Mouse (Mus musculus) lung, embryonic 16.5 days (tissue): ENCODE results near the gene Vpreb3. TPM values are rescaled to one million over a fixed set of nuclear protein-coding genes. Genes with fewer than 3 reads are reported as not detected.
A peak's percentile ranks its signal among the peaks of the same experiment; 100 is the strongest.

Experiments used
- ATAC-seq: fragments of 200-750 bp; cut with Nextera tagmentation; 2 replicates; pipeline ENCODE4 v1.8.0; 2017; ENCODE audit warnings: low read depth, mild to moderate bottlenecking, moderate library complexity
- H3K27ac ChIP-seq: fragments of 300-500 bp; sonication (generic); 2 replicates; pipeline ENCODE4 v1.5.1; 2014; ENCODE audit warnings: mild to moderate bottlenecking, control low read depth, low read length
- H3K27me3 ChIP-seq: fragments of 300-500 bp; sonication (generic); 2 replicates; pipeline ENCODE4 v1.6.1; 2014; ENCODE audit warnings: low read depth, low read length, mixed read lengths; ENCODE audit not compliant: control insufficient read depth, insufficient read depth
- H3K36me3 ChIP-seq: fragments of 300-500 bp; sonication (generic); 2 replicates; pipeline ENCODE4 v1.6.1; 2014; ENCODE audit warnings: low read length; ENCODE audit not compliant: control insufficient read depth, insufficient read depth
- H3K4me1 ChIP-seq: fragments of 300-500 bp; sonication (generic); replicated peaks from 2 replicates; pipeline ENCODE4 v1.6.1; 2014; ENCODE audit warnings: low read length, mixed read lengths; ENCODE audit not compliant: control insufficient read depth, insufficient read depth
- H3K4me2 ChIP-seq: fragments of 300-500 bp; sonication (generic); 2 replicates; pipeline ENCODE4 v1.6.1; 2014; ENCODE audit warnings: low read depth, low read length, control low read depth
- H3K4me3 ChIP-seq: fragments of 300-500 bp; sonication (generic); 2 replicates; pipeline ENCODE4 v1.5.1; 2014; ENCODE audit warnings: mild to moderate bottlenecking, low read length, control low read depth
- H3K9ac ChIP-seq: fragments of 300-500 bp; sonication (generic); 2 replicates; pipeline ENCODE4 v1.6.1; 2014; ENCODE audit warnings: low read length, control low read depth
- H3K9me3 ChIP-seq: fragments of 300-500 bp; sonication (generic); 2 replicates; pipeline ENCODE4 v1.6.1; 2016; ENCODE audit warnings: low read length; ENCODE audit not compliant: control insufficient read depth
- WGBS: fragments of 180-500 bp; shearing (Covaris S2); extraction: QIAGEN DNeasy Blood & Tissue Kit; methylation state at CpG from one replicate; pipeline ENCODE4 v1.1.7; 2014; 5-methylcytosine and 5-hydroxymethylcytosine counted together
- polyA plus RNA-seq: library from polyadenylated mRNA; unstranded; fragments of >200 nt; fragmentation: Nextera tagmentation; extraction: Ambion mirVana; gene quantifications from 2 replicates; pipeline ENCODE4 v1.2.1, GENCODE M21; 2015

Gene Vpreb3
- polyA plus RNA-seq, 1 experiment from 2014 or later = 0.60 TPM

DNA sequence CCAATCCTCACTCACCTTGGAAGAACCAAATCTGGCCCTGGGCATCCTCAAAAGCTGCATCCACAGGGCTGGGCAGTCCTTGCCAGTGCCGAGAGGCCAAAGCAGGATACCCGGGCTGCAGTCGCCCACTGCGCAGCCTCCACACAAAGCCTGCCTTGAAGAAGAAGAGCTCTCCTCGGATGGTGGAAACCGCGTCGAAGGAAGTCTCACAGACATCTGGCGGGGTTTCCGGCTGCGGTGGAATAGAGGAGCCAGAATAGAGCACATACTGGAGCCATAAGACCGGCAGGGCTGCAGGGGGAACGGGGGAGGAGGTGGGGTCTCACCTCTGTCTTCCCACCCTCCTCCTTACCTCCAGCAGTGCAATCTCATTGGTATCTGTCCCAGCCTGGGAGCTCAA lies 16.5 kb upstream of the Vpreb3 start:
- Histone ChIP-seq H3K4me2 (no peak overlapping the region), H3K9me3 (no peaks in the 10 kb centered on the region), H3K27me3 (0 out of 2 replicates have a peak, but pooled peaks cover 2% of the 10 kb centered on the region), H3K4me3 (no peak overlapping the region), H3K9ac (no peak overlapping the region), H3K4me1 (peaks cover 21% of the 10 kb centered on the region), H3K36me3 (peaks cover 8% of the 10 kb centered on the region; the same call in 1 of the 2 replicates), H3K27ac (no peak overlapping the region)
- 74% methylated on average over 13 of the region's 13 CpGs for WGBS
- ATAC-seq = no peak

DNA sequence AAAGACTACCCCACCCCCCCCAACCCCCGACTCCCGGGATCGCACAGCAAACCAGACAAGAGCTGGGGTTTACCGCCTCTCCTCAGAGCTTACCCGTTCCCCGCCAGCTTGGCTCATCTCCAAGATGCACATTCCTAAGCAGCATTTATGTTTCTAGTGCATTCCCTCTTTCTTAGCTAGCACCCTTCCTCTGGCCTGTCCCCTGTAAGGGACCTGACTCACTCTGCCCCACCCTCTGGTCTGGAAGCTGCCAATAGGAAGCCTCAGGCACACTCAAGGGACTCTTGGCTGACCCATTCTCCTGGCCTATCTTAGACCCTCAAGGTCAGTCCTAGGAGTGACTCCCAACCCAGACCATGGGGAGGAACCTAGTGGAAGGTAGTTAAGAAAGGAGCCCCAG lies 12.6 kb upstream of the Vpreb3 start:
- H3K27ac ChIP-seq = peak overlapping the region; percentile 47; the same call in 1 of the 2 replicates
- H3K9ac ChIP-seq = no peak overlapping the region; the same call in 1 of the 2 replicates
- H3K4me3 ChIP-seq = peak overlapping the region; percentile 64
- H3K9me3 ChIP-seq = no peaks in the 10 kb centered on the region
- WGBS = 8% methylated on average over 6 of the region's 6 CpGs
- peaks cover 29% of the 10 kb centered on the region for H3K4me1 ChIP-seq
- H3K4me2 ChIP-seq = peak overlapping the region; percentile 96
- ATAC-seq = peak; percentile 67
- H3K36me3 ChIP-seq = peaks cover 4% of the 10 kb centered on the region; the same call in 1 of the 2 replicates
- H3K27me3 ChIP-seq = 0 out of 2 replicates have a peak, but pooled peaks cover 4% of the 10 kb centered on the region

DNA sequence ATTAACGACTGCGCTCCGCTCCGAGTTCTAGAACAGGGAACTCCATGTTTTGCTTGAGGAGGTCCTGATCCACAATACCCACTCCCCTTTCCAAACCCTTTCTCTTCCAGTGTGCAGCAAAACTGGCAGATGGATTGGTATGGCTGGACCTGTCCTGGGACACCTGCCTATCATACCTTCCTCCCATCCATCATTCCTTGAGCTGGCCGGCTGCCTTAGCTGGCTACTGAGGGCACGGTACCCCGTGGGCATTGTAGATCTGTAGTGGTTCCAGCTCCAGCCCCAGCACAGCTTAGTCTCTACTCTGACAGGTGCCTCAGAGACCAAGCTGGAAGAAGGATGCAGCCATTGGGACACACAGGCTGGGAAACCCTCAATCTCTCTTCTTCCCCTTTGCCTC lies 11.5 kb upstream of the Vpreb3 start:
- WGBS = 16% methylated on average over 7 of the region's 7 CpGs

DNA sequence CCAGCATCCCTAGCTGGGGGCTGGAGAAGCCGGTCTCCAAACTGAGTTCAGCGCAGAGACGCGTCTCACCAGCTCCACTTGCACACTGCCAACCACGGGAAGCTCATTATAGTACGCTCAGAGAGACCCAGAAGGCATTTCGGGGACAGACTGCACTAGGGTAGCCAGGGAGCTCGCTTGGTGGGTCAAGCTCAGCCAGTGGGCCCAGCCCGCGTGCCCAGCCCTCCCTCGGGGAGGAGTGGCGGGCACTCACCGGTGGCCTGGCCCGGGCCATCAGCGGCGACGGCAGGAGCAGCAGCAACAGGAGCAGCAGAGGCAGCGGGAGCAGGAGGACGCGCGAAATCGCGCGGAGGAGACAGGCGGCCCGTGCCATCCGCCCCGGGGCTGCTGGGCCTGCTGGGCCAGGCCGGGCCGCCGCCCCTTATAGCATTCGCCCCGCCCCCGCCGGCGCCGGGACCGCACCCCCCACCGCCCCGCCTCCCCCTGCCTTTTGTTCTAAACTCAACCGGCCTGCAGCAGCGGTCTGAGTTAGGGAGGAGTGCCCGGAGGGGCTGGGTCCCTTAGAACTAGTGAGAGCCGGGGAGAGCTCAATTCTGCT lies 10.7 kb upstream of the Vpreb3 start:
- under 1% methylated on average over 35 of the region's 44 CpGs for WGBS
- Histone ChIP-seq H3K27ac (peak overlapping the region; percentile 84), H3K27me3 (peaks cover 14% of the 10 kb centered on the region), H3K4me1 (peaks cover 31% of the 10 kb centered on the region), H3K4me2 (peak overlapping the region; percentile 96), H3K9me3 (no peaks in the 10 kb centered on the region), H3K9ac (peak overlapping the region; percentile 85), H3K36me3 (0 out of 2 replicates have a peak, but pooled peaks cover 2% of the 10 kb centered on the region), H3K4me3 (peak overlapping the region; percentile 64)
- peak; percentile 79 for ATAC-seq

More for the DNA sequence above, 11.5 kb upstream of the Vpreb3 start:
- Histone ChIP-seq H3K9ac (peak overlapping the region; percentile 85), H3K27me3 (peaks cover 9% of the 10 kb centered on the region), H3K4me3 (peak overlapping the region; percentile 64), H3K36me3 (0 out of 2 replicates have a peak, but pooled peaks cover 4% of the 10 kb centered on the region), H3K9me3 (no peaks in the 10 kb centered on the region), H3K4me1 (peaks cover 31% of the 10 kb centered on the region), H3K27ac (peak overlapping the region; percentile 84), H3K4me2 (peak overlapping the region; percentile 96)
- no peak for ATAC-seq

DNA sequence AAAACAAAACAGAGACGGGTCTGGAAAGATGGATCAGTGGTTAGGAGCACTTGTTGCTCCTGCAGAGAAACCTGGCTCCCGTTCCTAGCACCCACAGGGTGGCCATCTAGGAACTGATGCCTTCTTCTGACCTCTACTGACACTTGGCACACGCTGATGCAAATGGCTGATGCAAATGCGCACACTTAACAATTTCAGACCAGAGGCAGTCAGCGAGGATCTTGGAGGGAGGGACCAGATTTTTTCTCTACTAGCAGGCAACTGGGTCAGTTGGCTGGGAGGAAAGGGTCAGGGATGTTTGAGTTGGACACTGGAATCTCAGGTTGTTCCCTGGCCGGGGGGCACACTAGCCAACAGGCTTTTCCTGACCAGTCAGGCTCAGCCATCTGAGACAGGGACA lies 10.0 kb upstream of the Vpreb3 start, which contains the start of gene Chchd10:
TSS of gene Chchd10 (plus strand) at position 240 of the 400 bp plus-strand sequence.
- 0 out of 2 replicates have a peak, but pooled peaks cover under 1% of the 10 kb centered on the region for H3K36me3 ChIP-seq
- 34% methylated on average over 6 of the region's 6 CpGs for WGBS

DNA sequence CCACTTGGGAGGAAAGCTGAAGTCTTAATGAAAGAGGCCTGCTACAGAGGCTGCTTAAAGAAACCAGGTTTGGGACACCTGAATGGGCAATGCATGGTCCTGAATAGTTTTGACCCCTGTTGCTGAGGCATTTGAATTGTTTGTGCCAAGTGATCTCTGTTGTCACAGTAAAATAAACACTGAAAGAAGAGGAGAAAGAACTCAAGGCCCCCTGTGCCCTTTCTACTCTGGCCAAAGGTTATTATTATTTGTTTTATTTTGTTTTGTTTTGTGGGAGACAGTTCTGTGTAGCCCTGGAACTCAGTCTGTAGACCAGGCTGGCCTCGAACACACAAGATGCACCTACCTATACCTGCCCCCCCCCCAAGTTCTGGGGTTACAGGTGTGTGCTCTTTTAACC lies 7.9 kb upstream of the Vpreb3 start:
- peaks cover 14% of the 10 kb centered on the region for H3K27me3 ChIP-seq
- no peaks in the 10 kb centered on the region for H3K36me3 ChIP-seq
- no peak overlapping the region for H3K9ac ChIP-seq
- H3K4me3 ChIP-seq = peak overlapping the region; percentile 56; the same call in 1 of the 2 replicates
- 36% methylated on average over 1 of the region's 1 CpGs for WGBS
- H3K9me3 ChIP-seq = no peaks in the 10 kb centered on the region
- H3K27ac ChIP-seq = no peak overlapping the region
- ATAC-seq = no peak
- peaks cover 31% of the 10 kb centered on the region for H3K4me1 ChIP-seq
- H3K4me2 ChIP-seq = no peak overlapping the region

More for the DNA sequence above, 10.0 kb upstream of the Vpreb3 start, which contains the start of gene Chchd10:
- no peak for ATAC-seq
- no peaks in the 10 kb centered on the region for H3K9me3 ChIP-seq
- peaks cover 14% of the 10 kb centered on the region for H3K27me3 ChIP-seq
- H3K27ac ChIP-seq = peak within 1 kb of the TSS; percentile 84
- H3K4me2 ChIP-seq = peak within 1 kb of the TSS; percentile 96
- H3K4me1 ChIP-seq = peaks cover 31% of the 10 kb centered on the region
- H3K9ac ChIP-seq = peak within 1 kb of the TSS; percentile 85
- peak within 1 kb of the TSS; percentile 64 for H3K4me3 ChIP-seq

DNA sequence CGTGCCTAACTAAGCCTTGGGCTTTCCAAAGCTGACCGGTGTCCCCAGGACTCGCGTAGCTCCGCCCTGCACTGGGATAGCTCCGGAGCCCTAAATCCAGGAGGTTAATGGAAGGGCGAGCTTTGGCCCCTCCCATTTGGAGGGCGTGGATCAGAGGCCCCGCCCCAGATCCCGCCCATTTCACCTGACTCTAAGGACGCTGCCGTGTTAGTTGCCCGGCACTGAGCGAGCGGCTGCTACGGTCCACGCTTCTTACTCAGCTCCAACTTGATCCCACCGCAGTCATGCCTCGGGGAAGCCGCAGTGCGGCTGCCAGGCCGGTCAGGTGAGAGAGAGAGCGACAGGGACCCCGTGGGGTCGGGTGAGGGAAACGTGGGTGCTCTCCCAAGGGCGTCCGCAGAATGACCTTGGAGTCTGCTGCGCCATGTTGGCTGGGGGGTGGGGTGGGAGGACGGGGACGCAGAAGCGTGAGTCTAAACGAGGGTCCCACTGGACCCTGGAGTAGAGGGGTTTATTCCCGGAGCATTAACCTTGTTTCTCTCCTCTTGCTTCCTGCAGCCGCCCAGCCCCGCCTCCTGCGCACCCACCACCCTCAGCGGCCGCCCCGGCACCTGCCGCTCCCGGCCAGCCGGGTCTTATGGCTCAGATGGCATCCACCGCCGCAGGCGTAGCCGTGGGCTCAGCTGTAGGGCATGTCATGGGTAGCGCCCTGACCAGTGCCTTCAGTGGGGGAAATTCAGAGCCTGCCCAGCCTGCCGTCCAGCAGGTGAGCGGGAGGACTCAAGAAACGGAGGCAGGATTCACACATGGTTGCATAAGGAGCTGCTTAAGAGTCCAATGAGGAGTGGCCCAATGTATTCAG lies 6.9 kb upstream of the Vpreb3 start, which contains the start of gene Mmp11:
TSS of gene Mmp11 (minus strand) at position 817 of the 862 bp plus-strand sequence.
- Histone ChIP-seq H3K9me3 (no peaks in the 10 kb centered on the region), H3K27me3 (peaks cover 14% of the 10 kb centered on the region), H3K4me1 (peaks cover 22% of the 10 kb centered on the region), H3K27ac (no peak within 1 kb of the TSS), H3K36me3 (no peaks in the 10 kb centered on the region), H3K9ac (peak within 1 kb of the TSS; percentile 57), H3K4me3 (peak within 1 kb of the TSS; percentile 56), H3K4me2 (peak within 1 kb of the TSS; percentile 64)
- WGBS = 2% methylated on average over 51 of the region's 51 CpGs
- peak; percentile 69 for ATAC-seq

DNA sequence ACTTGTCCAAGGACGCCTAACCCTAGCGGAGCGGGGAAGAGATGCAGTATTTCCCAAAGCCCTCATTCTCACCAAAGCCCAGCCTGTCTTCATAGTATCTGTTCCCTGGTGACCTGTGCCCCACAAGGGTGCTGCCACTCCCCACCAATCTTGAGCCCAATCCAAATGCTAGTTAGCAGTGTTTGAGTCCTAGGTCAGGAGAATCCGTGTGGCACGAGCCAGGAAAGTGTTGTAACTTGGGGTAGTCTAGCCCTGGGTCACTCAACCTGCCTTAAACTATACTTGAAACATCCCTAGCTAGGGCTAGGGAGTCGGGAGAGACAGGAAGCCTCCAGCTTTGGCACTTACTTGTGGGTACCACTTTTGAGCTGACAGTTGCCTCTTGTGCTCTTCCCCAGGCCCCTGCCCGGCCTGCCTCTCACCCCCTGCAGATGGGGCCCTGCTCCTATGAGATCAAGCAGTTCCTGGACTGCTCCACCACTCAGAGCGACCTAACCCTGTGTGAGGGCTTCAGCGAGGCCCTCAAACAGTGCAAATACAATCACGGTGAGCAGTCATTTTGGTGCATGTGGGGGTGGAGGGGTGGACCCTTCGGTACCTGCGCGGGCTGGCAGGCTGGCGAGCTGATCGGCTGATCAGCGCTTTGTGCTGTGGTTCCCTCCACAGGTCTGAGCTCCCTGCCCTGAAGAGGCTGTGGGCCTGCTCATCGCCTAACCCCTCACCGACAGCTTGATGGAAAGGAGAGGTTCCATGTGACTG lies 5.8 kb upstream of the Vpreb3 start:
- peaks cover 11% of the 10 kb centered on the region for H3K4me1 ChIP-seq
- H3K27me3 ChIP-seq = peaks cover 10% of the 10 kb centered on the region
- H3K9ac ChIP-seq = no peak overlapping the region
- H3K4me2 ChIP-seq = 0 out of 2 replicates have a peak overlapping the region, but pooled peaks have one; percentile 5
- WGBS = 42% methylated on average over 18 of the region's 18 CpGs
- no peaks in the 10 kb centered on the region for H3K36me3 ChIP-seq
- no peak overlapping the region for H3K27ac ChIP-seq
- no peak for ATAC-seq
- no peaks in the 10 kb centered on the region for H3K9me3 ChIP-seq
- no peak overlapping the region for H3K4me3 ChIP-seq
